Mouse (Mus musculus): ENCODE measurements around the gene Ccdc153.

Ccdc153 gene

GRCm38 (mm10) chr9:44239447-44239846 is 1.0 kb upstream of the Ccdc153 start:
- DNase-seq (ENCODE audit: low read depth, low spot score): peak; percentile 73

- DNase-seq (ENCODE audit: low read depth, low spot score): no peak
Measured at GRCm38 (mm10) chr9:44240911-44241310, 435 bp downstream of the Ccdc153 start.

GRCm38 (mm10) chr9:44241418-44241817 is 942 bp downstream of the Ccdc153 start:
- no peak for DNase-seq (ENCODE audit: low read depth, low spot score)

- no peak for DNase-seq (ENCODE audit: low read depth, low spot score)
Measured at GRCm38 (mm10) chr9:44243621-44244020, 3.1 kb downstream of the Ccdc153 start.

DNA sequence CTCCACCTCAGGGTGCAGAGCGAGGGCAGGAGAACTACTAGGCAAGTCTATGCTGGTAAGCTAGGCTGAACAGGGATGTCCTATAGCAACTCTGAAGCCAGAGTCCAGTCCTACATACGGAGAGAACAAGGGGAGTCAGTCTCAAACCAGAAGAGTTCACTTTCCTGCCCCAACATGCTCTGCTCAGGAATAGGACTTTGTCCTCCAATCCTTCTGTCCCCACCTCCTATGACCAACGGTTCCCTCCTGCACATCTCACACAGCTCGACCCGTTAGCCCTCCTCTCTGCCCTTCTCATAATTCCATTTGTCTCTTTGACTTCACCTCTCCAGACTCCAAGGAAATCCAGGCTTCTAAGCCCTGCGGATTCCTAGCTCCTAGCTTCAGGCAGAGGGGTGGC is 7.4 kb downstream of the Ccdc153 start:
- DNase-seq (ENCODE audit: low read depth, low spot score): no peak

- DNase-seq (ENCODE audit: low read depth, low spot score): peak; percentile 49
Measured at GRCm38 (mm10) chr9:44249181-44250146, 9.0 kb downstream of the Ccdc153 start.

- DNase-seq (ENCODE audit: low read depth, low spot score): no peak
Measured at GRCm38 (mm10) chr9:44250445-44250844, 10.0 kb downstream of the Ccdc153 start.

GRCm38 (mm10) chr9:44251314-44251713 is 10.8 kb downstream of the Ccdc153 start, which contains the start of gene Pdzd3:
Pdzd3 (minus strand) TSS chr9:44251471.
- no peak for DNase-seq (ENCODE audit: low read depth, low spot score)

GRCm38 (mm10) chr9:44253441-44253840 is 13.0 kb downstream of the Ccdc153 start:
- no peak for DNase-seq (ENCODE audit: low read depth, low spot score)

GRCm38 (mm10) chr9:44254508-44255135 is 14.1 kb downstream of the Ccdc153 start:
- DNase-seq (ENCODE audit: low read depth, low spot score): no peak

DNA sequence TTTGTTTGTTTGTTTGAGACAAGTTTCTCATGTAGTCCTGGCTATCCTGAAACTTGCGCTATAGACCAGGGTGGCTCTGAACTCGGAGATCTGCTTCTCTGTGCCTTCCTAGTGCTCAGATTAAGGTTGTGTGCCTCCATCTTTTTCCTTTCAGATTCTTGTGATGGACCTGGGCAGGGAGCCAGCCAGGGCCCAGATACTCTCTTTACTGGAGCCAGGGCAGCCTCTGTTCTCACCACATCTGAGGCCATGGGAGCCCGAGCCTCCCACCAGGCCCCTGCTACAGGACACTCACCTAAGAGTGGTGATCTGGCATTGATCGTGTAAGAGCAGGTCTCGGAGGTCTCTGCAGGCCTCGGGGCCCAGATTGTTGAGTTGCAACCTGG is 14.7 kb downstream of the Ccdc153 start:
- no peak for DNase-seq (ENCODE audit: low read depth, low spot score)

- no peak for DNase-seq (ENCODE audit: low read depth, low spot score)
Measured at GRCm38 (mm10) chr9:44256213-44256612, 15.7 kb downstream of the Ccdc153 start.

GRCm38 (mm10) chr9:44259014-44259413 is 18.5 kb downstream of the Ccdc153 start:
- no peak for DNase-seq (ENCODE audit: low read depth, low spot score)

- DNase-seq (ENCODE audit: low read depth, low spot score): no peak
Measured at GRCm38 (mm10) chr9:44261388-44261787, 20.9 kb downstream of the Ccdc153 start.

GRCm38 (mm10) chr9:44266478-44267226 is 26.2 kb downstream of the Ccdc153 start:
- no peak for DNase-seq (ENCODE audit: low read depth, low spot score)

DNA sequence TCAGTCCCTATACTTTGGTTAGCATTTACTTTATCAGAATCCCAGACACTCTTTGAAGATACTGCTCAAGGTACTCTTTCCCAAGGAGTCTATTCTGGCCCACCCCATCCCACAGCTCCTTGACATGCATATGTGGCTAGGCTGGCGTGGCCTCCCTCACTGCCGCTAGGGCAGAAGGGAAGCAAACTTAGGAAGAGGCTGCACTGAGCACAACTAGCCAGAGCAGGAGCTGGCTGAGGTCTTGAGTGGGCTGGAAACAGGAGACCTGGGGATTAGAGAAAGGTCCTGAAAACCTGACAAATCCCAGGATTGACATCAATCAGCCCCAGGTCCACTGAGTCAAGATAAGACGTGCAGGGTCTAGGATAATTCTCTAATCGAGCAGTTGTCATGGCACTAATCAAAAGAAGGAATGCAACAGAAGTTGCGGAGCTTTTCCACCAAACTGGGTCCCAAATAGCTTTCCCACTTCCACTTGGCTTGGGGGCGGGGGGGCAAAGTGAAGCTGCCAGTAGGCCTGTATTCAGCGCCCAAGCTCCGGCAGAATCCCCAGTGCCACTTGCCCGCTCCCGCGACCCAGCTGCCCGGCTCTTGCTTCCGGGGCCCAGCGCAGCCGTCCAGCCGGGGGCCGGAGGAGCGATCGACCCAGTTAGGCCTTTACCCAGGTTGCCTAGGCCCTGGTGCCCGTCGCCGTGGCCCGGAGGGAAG is 27.0 kb downstream of the Ccdc153 start:
- DNase-seq (ENCODE audit: low read depth, low spot score): peak; percentile 25

DNA sequence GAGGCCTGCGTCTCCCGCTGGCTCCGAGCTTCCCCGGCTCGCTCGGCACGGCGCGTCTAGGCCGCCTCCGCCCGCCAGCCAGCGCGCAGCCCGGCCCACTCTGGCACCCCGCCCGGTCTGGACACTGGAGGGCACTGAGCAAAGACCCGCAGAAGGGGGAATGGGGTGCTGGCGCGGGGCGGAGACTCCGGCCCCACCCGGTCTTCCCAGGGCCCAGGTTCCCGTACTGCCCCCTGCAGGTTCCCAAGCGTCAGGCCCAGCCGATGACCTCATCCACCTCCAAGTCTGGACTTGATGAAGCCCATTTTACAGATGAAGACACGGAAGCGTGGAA is 27.5 kb downstream of the Ccdc153 start:
- peak; percentile 61 for DNase-seq (ENCODE audit: low read depth, low spot score)

DNA sequence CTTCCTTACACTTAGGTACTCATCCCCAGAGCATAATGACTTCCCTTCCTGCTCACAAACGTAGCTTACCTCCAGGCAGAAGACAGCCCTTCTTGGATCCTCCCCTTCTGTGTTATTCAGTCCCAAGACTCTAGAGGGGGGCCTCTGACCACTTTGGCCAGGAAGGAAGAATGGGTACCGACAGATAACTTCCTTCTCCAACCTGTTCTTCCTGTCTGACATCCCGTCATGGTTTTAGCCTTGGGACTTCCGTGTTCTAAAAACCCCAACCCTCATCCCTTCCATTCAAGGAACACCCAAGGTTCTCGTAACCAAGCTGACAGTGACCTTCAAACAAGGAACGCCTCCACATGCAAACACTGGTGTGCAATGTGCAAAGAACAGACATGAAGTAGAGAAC is 28.0 kb downstream of the Ccdc153 start, which contains the start of gene Nlrx1:
TSS of gene Nlrx1 (minus strand) at position 168 of the 400 bp plus-strand sequence.
- peak; percentile 10 for DNase-seq (ENCODE audit: low read depth, low spot score)

- DNase-seq (ENCODE audit: low read depth, low spot score): peak; percentile 41
Measured at GRCm38 (mm10) chr9:44269077-44269476, 28.6 kb downstream of the Ccdc153 start.

DNA sequence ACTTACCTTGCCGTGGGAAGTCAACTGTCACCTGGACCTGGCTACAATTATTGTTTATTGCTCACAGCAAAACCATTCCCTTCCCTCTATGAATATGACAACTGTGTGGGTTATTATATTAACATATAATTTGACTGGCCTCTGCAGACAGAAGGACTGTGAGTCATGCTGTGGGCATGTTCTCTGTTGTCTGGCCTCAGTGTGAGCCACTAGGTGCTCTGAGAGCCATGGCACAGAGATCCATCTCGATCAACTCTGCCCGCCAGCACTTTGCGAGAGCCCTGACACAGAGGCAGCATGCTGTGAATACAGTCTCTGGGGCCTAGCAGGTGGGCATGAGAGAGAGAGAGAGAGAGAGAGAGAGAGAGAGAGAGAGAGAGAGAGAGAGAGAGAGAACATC is 29.5 kb downstream of the Ccdc153 start:
- peak; percentile 71 for DNase-seq (ENCODE audit: low read depth, low spot score)

DNA sequence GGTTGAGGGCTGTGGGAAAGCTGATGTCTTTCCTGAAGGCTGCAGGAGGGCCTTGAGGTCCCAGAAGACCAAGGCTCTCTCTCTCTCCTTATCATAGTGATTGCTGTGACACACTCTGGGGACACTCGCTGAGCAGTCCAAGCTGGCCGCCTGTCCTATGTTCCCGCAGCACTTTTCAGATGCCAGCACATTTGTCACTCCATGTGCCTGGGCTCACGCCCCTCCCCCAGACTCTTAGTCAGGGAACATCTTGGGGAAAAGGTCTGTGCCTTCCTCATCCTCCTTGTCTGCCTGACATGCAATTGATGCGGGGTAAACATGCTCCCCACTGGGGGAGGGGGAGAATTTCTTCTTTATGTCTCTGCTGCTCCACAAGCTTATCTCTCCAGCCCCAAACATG is 42.7 kb downstream of the Ccdc153 start:
- DNase-seq (ENCODE audit: low read depth, low spot score): no peak

Measured in 3T3-L1 (cell line).